Mouse (Mus musculus) spleen, adult 18-20 months (tissue): Measurements from ENCODE around the gene Pdx1.

ENCODE experiments used
- DNase-seq, 2 experiments: peaks; one replicate each; pipeline ENCODE4 v3.0.0; 2022; ENCODE audit warnings: mixed read lengths in 2 of 2

Gene Pdx1

DNA sequence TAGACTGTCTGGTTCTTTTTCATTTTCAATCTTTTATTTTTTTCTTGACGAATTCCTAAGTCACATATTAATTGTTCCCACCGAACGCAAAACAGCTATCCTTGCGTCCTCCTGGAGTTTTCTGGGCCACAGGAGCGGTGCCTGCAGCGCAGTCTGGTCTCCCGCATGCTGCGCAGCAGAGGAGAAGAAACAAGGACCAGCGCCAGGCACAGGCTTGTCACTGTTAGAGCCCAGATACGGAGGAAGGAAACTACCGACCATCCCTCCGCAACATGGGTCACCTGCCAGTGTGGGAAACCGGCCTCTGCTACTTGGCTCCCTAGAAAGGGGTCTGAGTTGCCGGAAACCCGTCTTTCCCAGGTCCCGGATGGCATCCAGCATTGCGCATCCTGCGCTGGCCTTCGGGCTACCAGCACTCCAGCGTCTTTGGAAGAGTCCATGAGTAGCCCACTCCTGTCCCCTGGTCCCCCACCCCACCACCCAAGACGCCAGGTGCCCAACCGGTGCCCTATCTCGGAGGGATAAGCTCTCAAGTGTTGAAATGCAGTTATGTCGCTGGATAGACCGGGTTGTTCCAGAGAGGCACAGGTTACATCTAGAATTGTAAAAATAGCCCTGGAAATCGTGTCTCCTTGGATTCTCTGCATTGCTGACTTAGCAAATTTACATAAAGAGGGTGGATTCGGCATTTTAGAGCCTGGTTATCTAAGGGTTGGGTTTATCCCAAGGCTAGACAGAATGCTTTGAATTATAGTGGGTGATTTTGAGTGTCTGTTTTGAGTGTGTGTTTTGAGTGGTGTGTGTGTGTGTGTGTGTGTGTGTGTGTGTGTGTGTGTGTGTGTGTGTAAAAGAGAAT is 43.3 kb downstream of the Pdx1 start:
- no peak for DNase-seq

DNA sequence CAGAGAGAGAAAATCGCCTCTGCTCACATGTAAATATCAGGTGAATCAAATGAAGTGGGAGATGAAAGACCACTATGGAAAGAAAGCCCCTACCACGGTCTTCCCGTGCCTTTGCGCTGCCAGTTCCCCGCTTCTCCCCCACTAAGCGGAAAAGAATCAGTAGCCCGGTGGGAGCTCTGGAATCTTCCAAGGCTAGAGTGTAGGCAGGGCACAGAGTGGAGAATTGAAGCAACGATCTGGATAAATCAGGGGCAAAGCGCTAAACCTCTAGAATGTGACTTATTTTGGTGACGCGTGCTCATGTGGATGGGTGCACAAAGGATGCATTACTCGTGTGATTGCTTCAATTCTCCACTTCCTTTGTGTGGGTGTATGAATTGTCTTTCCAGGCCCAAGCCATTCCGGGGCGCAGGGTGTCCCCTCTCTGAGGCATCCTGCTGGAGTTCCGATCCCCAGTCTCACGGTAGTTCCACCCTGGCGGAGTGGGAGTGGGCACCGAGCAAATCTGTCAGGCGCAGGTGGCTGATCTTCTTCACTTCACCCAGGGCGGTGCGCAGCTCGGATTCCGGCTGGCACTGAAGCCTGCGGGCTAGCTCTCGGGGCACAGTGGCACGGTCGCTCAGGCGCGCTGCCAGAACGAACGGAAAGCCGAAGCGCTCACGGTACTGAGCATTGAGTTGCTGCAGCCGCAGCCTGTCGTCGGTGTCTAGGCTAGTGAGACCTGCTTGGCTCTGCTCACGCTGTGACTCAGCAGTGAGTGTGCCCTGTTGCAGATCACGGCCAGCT is 45.1 kb downstream of the Pdx1 start:
- DNase-seq: no peak

DNA sequence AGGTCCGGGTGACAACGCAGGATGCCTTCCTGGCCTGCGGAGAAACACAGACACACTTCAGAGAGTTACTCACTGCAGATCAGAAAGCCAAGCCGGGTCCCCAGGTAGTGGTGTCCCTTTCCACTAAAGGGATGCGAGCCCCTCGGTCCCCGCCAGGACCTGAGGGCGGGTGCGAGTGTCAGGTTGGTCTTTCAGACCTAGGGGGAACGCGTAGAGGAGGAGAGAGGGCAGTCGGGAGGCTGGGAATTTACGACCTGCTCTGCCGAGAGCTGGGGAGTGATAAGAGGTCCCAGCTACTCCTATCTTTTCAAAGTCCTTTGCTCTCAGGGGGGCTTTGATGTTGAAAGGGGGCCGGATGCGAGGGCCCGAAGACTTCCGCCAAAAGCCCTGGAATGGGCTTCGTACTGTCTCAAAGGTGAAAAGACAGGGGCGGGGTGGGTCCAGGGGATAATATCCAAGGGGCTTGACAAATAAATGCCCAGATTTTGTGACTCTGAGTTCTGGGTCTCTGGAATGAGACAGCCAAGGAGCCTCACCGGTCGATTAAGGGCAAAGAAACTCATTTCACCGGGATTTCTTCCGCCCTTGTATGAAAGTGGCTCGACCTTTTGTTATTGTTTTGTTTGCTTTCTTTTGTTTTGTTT is 45.8 kb downstream of the Pdx1 start:
- DNase-seq: no peak

DNA sequence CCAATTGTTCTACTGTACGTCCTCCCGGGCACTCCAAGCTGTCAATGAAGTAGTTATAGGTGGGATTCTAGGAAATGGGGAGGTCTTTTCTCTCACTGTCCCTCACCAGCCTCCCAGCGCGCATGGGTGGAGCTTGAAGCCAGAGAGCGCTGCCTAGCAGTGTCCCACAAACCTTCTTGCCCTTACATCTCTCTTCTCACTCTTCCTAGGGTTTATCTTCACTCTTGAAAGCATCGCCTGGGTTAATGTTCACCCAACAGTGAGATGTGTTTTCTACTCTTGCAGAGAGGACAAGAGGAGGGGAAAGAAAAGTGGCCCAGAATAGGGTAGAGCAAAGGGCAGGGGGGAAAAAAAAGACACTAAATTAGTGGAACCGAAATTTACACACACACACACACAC is 47.6 kb downstream of the Pdx1 start:
- no peak for DNase-seq

DNA sequence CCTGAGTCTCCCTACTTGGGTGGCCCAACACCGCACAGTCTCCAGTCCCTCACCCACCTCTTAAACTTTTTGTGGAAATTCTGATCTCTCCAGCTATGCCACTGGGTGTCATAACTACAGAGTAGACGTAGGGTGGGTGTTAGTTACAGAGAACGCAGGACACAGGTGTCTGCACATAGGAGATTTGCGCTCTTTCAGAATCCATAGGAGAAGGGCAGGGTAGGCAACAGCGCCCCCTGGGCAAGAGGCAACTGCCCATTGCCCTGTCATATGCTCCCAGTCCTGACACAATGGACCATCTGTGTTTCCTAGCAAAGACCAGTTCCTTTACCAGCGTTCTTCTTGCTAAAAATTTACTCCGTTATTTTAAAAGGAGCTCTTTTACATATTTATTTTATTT is 48.2 kb downstream of the Pdx1 start:
- no peak for DNase-seq

DNA sequence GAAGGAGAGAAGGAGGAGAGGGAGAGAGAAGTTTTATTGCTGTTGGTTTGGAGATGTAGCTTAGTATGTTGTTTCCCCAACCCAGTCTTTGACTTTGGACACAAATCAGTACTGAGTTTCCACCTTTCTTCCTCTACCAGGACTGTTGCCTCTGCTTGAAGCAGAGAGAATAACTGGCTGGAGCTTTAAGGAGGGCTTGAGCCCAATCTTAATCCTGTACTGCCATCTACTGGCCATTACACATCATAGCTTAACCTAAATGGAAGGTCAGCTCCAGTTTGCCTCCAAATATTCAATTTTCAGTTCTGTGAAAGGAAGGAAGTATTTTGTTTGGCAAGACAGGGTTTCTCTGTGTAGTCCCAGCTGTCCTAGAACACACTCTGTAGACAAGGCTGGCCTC is 49.9 kb downstream of the Pdx1 start:
- DNase-seq: no peak

DNA sequence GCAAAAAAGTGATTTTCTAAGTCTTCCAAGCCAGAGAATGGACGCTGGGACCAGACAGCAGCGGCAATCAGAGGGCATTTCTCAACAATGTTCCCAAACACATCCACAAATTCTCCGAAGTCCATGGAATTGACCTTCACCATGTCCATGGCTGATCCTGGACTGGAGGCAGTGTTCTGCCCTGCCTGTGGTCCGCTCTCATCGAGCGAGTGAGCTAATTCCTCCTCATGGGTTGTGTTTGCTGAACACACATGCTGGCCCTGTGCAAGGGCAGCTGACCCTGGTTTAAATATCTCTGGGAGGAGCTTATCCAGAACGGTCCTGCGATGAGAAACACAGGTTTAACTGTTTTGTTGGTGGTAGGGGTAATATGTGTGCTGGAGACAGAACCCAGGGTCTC is 52.4 kb downstream of the Pdx1 start, which contains the start of gene Urad:
Gene Urad (minus strand): TSS at position 258 of the 400 bp plus-strand sequence.
- no peak for DNase-seq

DNA sequence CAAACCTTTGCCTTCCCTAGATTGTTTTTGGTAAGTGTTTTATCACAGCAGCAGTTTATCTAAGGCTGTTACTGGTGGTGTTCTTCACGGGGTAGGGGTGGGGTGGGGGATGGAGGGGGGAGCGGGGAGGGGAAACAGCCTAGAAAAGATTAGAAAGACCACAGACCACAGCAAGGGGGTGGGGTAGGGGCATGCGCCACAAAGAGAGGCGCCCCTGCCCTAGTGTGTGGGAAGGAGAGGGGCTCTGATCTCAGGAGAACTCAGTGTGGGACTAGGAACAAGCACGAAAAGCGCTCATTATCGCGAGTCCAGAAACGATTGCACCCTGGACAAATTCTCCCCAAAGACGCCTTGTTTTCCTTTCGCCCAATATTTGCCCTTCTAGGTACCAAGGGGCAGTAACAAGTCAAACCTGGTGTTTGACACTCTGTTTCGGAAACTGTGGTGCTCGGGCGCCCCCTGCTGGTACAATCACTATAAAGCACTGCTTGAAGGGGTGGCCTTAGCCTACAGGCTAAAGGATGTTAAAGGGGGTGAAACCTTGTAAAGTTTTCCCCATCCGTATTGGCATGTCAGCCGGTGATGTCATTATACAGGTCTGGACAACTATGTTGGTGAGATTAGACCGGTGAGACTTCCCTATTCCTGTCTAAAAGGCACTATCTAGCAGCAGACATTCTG is 53.6 kb downstream of the Pdx1 start:
- peak; percentile 52 to 81 for DNase-seq
